Mouse (Mus musculus): Measurements from ENCODE around the gene Il20rb.

Il20rb gene

GRCm38 (mm10) chr9:100486431-100486830 is at the start of gene Il20rb:
TSS of gene Il20rb (minus strand) at chr9:100486788.
- no peak for DNase-seq

GRCm38 (mm10) chr9:100535618-100536262 is 49.2 kb upstream of the Il20rb start:
- no peak for DNase-seq

- DNase-seq = no peak
These were observed 48.1 kb upstream of the Il20rb start for GRCm38 (mm10) chr9:100534686-100535085.

- DNase-seq = no peak
These were observed 46.4 kb upstream of the Il20rb start for GRCm38 (mm10) chr9:100532847-100533505.

GRCm38 (mm10) chr9:100531296-100531695 is 44.7 kb upstream of the Il20rb start:
- no peak for DNase-seq

GRCm38 (mm10) chr9:100525225-100525624 is 38.6 kb upstream of the Il20rb start:
- no peak for DNase-seq

- no peak for DNase-seq
These were observed 35.4 kb upstream of the Il20rb start for GRCm38 (mm10) chr9:100522029-100522428.

GRCm38 (mm10) chr9:100520586-100520985 is 34.0 kb upstream of the Il20rb start:
- DNase-seq = peak; percentile 30

- DNase-seq = no peak
These were observed 33.4 kb upstream of the Il20rb start for GRCm38 (mm10) chr9:100520012-100520411.

GRCm38 (mm10) chr9:100507581-100507980 is 21.0 kb upstream of the Il20rb start:
- no peak for DNase-seq

- no peak for DNase-seq
These were observed 20.1 kb upstream of the Il20rb start for GRCm38 (mm10) chr9:100506652-100507051.

GRCm38 (mm10) chr9:100505498-100505897 is 18.9 kb upstream of the Il20rb start:
- no peak for DNase-seq

- DNase-seq = no peak
These were observed 7.1 kb upstream of the Il20rb start for GRCm38 (mm10) chr9:100493611-100494261.

GRCm38 (mm10) chr9:100491424-100491823 is 4.8 kb upstream of the Il20rb start:
- no peak for DNase-seq

- no peak for DNase-seq
These were observed 2.4 kb upstream of the Il20rb start for GRCm38 (mm10) chr9:100488969-100489368.

- DNase-seq = no peak
These were observed 1.6 kb upstream of the Il20rb start for GRCm38 (mm10) chr9:100488056-100488713.

- DNase-seq = no peak
These were observed 3.3 kb downstream of the Il20rb start for GRCm38 (mm10) chr9:100483318-100483717.

- no peak for DNase-seq
These were observed 5.0 kb downstream of the Il20rb start for GRCm38 (mm10) chr9:100481626-100482025.

GRCm38 (mm10) chr9:100474056-100474455 is 12.5 kb downstream of the Il20rb start:
- DNase-seq = no peak

- DNase-seq = no peak
These were observed 13.2 kb downstream of the Il20rb start for GRCm38 (mm10) chr9:100473361-100473760.

GRCm38 (mm10) chr9:100472931-100473330 is 13.7 kb downstream of the Il20rb start:
- DNase-seq = no peak

- no peak for DNase-seq
These were observed 15.0 kb downstream of the Il20rb start for GRCm38 (mm10) chr9:100471605-100471953.

GRCm38 (mm10) chr9:100470936-100471604 is 15.5 kb downstream of the Il20rb start:
- DNase-seq = no peak
